Mouse (Mus musculus): ENCODE data around the gene Nfkb2. TPM values are rescaled to one million over a fixed set of nuclear protein-coding genes. Genes with fewer than 3 reads are reported as not detected.
A peak's percentile ranks its signal among the peaks of the same experiment; 100 is the strongest.

Nfkb2 gene
- polyA plus RNA-seq, 1 experiment from 2014 or later: 7.7 TPM

GRCm38 (mm10) chr19:46328081-46329030 lies 24.2 kb downstream of the Nfkb2 start, which contains the start of gene Fbxl15:
TSS of gene Fbxl15 (plus strand) at chr19:46328184.
- DNase-seq (peak; percentile 98), ATAC-seq (ENCODE audit: insufficient read depth) (peak; percentile 93)
- H3K9me3 ChIP-seq (ENCODE audit: low read depth, low read length): no peaks in the 10 kb centered on the region
- WGBS: under 1% methylated on average over 80 of the region's 81 CpGs
- peak within 1 kb of the TSS; percentile 100 for H3K4me2 ChIP-seq
- H3K4me1 ChIP-seq (ENCODE audit: insufficient read depth): peaks cover 17% of the 10 kb centered on the region
- peak within 1 kb of the TSS; percentile 62 for H3K9ac ChIP-seq
- peak within 1 kb of the TSS; percentile 81 for H3K27ac ChIP-seq (ENCODE audit: low read depth)
- peaks cover 43% of the 10 kb centered on the region for H3K27me3 ChIP-seq (ENCODE audit: insufficient read depth, low read length)
- TF ChIP-seq CTCF (IDR thresholded peaks at IDR 0.05; ENCODE audit: low read depth): no peak
- H3K4me3 ChIP-seq (ENCODE audit: low read depth, low read length): peak within 1 kb of the TSS; percentile 74
- peaks cover 20% of the 10 kb centered on the region for H3K36me3 ChIP-seq (ENCODE audit: insufficient read depth)

GRCm38 (mm10) chr19:46329031-46329641 lies 25.0 kb downstream of the Nfkb2 start:
- H3K9ac ChIP-seq: peak overlapping the region; percentile 62
- H3K9me3 ChIP-seq (ENCODE audit: low read depth, low read length): no peaks in the 10 kb centered on the region
- H3K27me3 ChIP-seq (ENCODE audit: insufficient read depth, low read length): peaks cover 35% of the 10 kb centered on the region
- 2% methylated on average over 43 of the region's 54 CpGs for WGBS
- H3K4me1 ChIP-seq (ENCODE audit: insufficient read depth): peaks cover 17% of the 10 kb centered on the region
- peak overlapping the region; percentile 81; the same call in 1 of the 2 replicates for H3K27ac ChIP-seq (ENCODE audit: low read depth)
- ATAC-seq (ENCODE audit: insufficient read depth) (peak; percentile 4), DNase-seq (no peak)
- no peak for TF ChIP-seq CTCF (IDR thresholded peaks at IDR 0.05; ENCODE audit: low read depth)
- H3K4me2 ChIP-seq: peak overlapping the region; percentile 100
- peaks cover 20% of the 10 kb centered on the region for H3K36me3 ChIP-seq (ENCODE audit: insufficient read depth)
- H3K4me3 ChIP-seq (ENCODE audit: low read depth, low read length): peak overlapping the region; percentile 74

GRCm38 (mm10) chr19:46329951-46330350 lies 25.8 kb downstream of the Nfkb2 start:
- ATAC-seq (ENCODE audit: insufficient read depth): peak; percentile 47
- Histone ChIP-seq H3K36me3 (ENCODE audit: insufficient read depth) (peaks cover 20% of the 10 kb centered on the region), H3K4me3 (ENCODE audit: low read depth, low read length) (0 out of 2 replicates have a peak overlapping the region, but pooled peaks have one; percentile 74), H3K4me2 (peak overlapping the region; percentile 100), H3K27me3 (ENCODE audit: insufficient read depth, low read length) (peaks cover 27% of the 10 kb centered on the region), H3K27ac (ENCODE audit: low read depth) (no peak overlapping the region), H3K9me3 (ENCODE audit: low read depth, low read length) (no peaks in the 10 kb centered on the region), H3K9ac (no peak overlapping the region), H3K4me1 (ENCODE audit: insufficient read depth) (peaks cover 17% of the 10 kb centered on the region)
- 5% methylated on average over 16 of the region's 16 CpGs for WGBS
- peak; percentile 89 for DNase-seq
- TF ChIP-seq CTCF (IDR thresholded peaks at IDR 0.05; ENCODE audit: low read depth): peak; percentile 93

- Histone ChIP-seq H3K27me3 (ENCODE audit: insufficient read depth, low read length) (peaks cover 20% of the 10 kb centered on the region), H3K36me3 (ENCODE audit: insufficient read depth) (peaks cover 20% of the 10 kb centered on the region), H3K27ac (ENCODE audit: low read depth) (no peak overlapping the region), H3K9ac (no peak overlapping the region), H3K4me3 (ENCODE audit: low read depth, low read length) (no peak overlapping the region), H3K4me2 (no peak overlapping the region), H3K9me3 (ENCODE audit: low read depth, low read length) (no peaks in the 10 kb centered on the region), H3K4me1 (ENCODE audit: insufficient read depth) (peaks cover 17% of the 10 kb centered on the region)
- no peak for TF ChIP-seq CTCF (IDR thresholded peaks at IDR 0.05; ENCODE audit: low read depth)
- 88% methylated on average over 12 of the region's 12 CpGs for WGBS
- no peak for ATAC-seq (ENCODE audit: insufficient read depth)
- DNase-seq: no peak
Measured at GRCm38 (mm10) chr19:46330696-46331095, 26.6 kb downstream of the Nfkb2 start.

- Histone ChIP-seq H3K9ac (no peak overlapping the region), H3K4me2 (no peak overlapping the region), H3K9me3 (ENCODE audit: low read depth, low read length) (no peaks in the 10 kb centered on the region), H3K27ac (ENCODE audit: low read depth) (no peak overlapping the region), H3K4me1 (ENCODE audit: insufficient read depth) (peaks cover 17% of the 10 kb centered on the region), H3K4me3 (ENCODE audit: low read depth, low read length) (no peak overlapping the region), H3K27me3 (ENCODE audit: insufficient read depth, low read length) (peaks cover 14% of the 10 kb centered on the region), H3K36me3 (ENCODE audit: insufficient read depth) (peaks cover 20% of the 10 kb centered on the region)
- no peak for TF ChIP-seq CTCF (IDR thresholded peaks at IDR 0.05; ENCODE audit: low read depth)
- 93% methylated on average over 14 of the region's 14 CpGs for WGBS
- ATAC-seq (ENCODE audit: insufficient read depth) (no peak), DNase-seq (no peak)
Measured at GRCm38 (mm10) chr19:46331326-46331725, 27.2 kb downstream of the Nfkb2 start.

GRCm38 (mm10) chr19:46331936-46332335 lies 27.8 kb downstream of the Nfkb2 start:
- Histone ChIP-seq H3K4me1 (ENCODE audit: insufficient read depth) (peaks cover 17% of the 10 kb centered on the region), H3K9me3 (ENCODE audit: low read depth, low read length) (no peaks in the 10 kb centered on the region), H3K4me2 (no peak overlapping the region), H3K36me3 (ENCODE audit: insufficient read depth) (peaks cover 20% of the 10 kb centered on the region), H3K27me3 (ENCODE audit: insufficient read depth, low read length) (peaks cover 7% of the 10 kb centered on the region), H3K27ac (ENCODE audit: low read depth) (no peak overlapping the region), H3K9ac (no peak overlapping the region), H3K4me3 (ENCODE audit: low read depth, low read length) (no peak overlapping the region)
- WGBS: 83% methylated on average over 3 of the region's 3 CpGs
- no peak for TF ChIP-seq CTCF (IDR thresholded peaks at IDR 0.05; ENCODE audit: low read depth)
- ATAC-seq (ENCODE audit: insufficient read depth) (no peak), DNase-seq (no peak)
